Mouse (Mus musculus): ENCODE data around the gene Gm34653.

GRCm38 (mm10) chr2:34835669-34836068, 2.9 kb downstream of the Gm34653 start:
- no peak for TF ChIP-seq CTCF (IDR thresholded peaks at IDR 0.05; ENCODE audit: borderline replicate concordance, insufficient read depth, low read length)
- TF ChIP-seq POLR2A (IDR thresholded peaks at IDR 0.05; ENCODE audit: low read depth, low read length) = no peak
